In genomic region chr7:27378431-27378830, GRCm38 (mm10) we compare ENCODE assay signal across 9 mouse cellular contexts. TPM values are rescaled to one million over a fixed set of nuclear protein-coding genes. Genes with fewer than 3 reads are reported as not detected.
A peak's percentile ranks its signal among the peaks of the same experiment; 100 is the strongest.
DNase-seq lines count a peak whose midpoint lies in the region; ATAC-seq and TF ChIP-seq lines count a peak whose summit lies in the region.
"Had no signal": no experiment of that assay in that cellular context is flagged by ENCODE, and none has a peak within 500 bp of the region (broad histone marks: within the 10 kb centered on the region; RNA-seq: fewer than 3 reads in every experiment).

No protein-coding gene starts in this region.

- H3K4me1 ChIP-seq in kidney, postnatal 0 days (replicated peaks; ENCODE audit: insufficient read depth, low read length): no peaks in the 10 kb centered on the region
- no peaks in the 10 kb centered on the region for H3K4me1 ChIP-seq in lung, postnatal 0 days (ENCODE audit: insufficient read depth, low read depth, low read length)
- H3K4me1 ChIP-seq: limb, embryonic 15.5 days had no signal

- no peak overlapping the region for H3K9ac ChIP-seq in kidney, postnatal 0 days (ENCODE audit: low read depth, low read length)
- no peak overlapping the region for H3K9ac ChIP-seq in lung, postnatal 0 days (replicated peaks; ENCODE audit: low read depth)
- H3K9ac ChIP-seq: limb, embryonic 15.5 days had no signal

- DNase-seq in kidney, postnatal 0 days (ENCODE audit: low spot score): peak; percentile 75
- no peak for DNase-seq in kidney, adult 11 months
- peak; percentile 78 for DNase-seq in ES-CJ7 (ENCODE audit: low read depth, low spot score)
- peak; percentile 87 for DNase-seq in lung, postnatal 0 days (ENCODE audit: low spot score)
- DNase-seq in adrenal gland, adult (ENCODE audit: inconsistent age in 2 of 2, low spot score in 1 of 2): no peak
- no peak for DNase-seq in ovary, adult 18-20 months (ENCODE audit: low spot score)
- DNase-seq in layer of hippocampus, postnatal 25 days (ENCODE audit: extremely low spot score in 1 of 2, low spot score in 1 of 2): no peak

- 20% methylated on average over 4 of the region's 4 CpGs for WGBS in kidney, postnatal 0 days
- 15% methylated on average over 4 of the region's 4 CpGs for WGBS in lung, postnatal 0 days

- no peaks in the 10 kb centered on the region for H3K9me3 ChIP-seq in kidney, postnatal 0 days (replicated peaks; ENCODE audit: low read length)
- H3K9me3 ChIP-seq in lung, postnatal 0 days (ENCODE audit: low read length): no peaks in the 10 kb centered on the region
- H3K9me3 ChIP-seq: limb, embryonic 15.5 days had no signal

- TF ChIP-seq CTCF in kidney, postnatal 0 days (IDR thresholded peaks at IDR 0.05; ENCODE audit: low read depth): peak; percentile 77
- TF ChIP-seq CTCF in lung, postnatal 0 days (IDR thresholded peaks at IDR 0.05): peak; percentile 76

- H3K4me2 ChIP-seq in kidney, postnatal 0 days (ENCODE audit: low read length): no peak overlapping the region
- no peak overlapping the region for H3K4me2 ChIP-seq in lung, postnatal 0 days (replicated peaks; ENCODE audit: low read depth, low read length)
- H3K4me2 ChIP-seq: limb, embryonic 15.5 days had no signal

- no peak overlapping the region for H3K27ac ChIP-seq in kidney, postnatal 0 days
- no peak overlapping the region for H3K27ac ChIP-seq in lung, postnatal 0 days (ENCODE audit: low read length)
- H3K27ac ChIP-seq: limb, embryonic 15.5 days had no signal

- peaks cover 20% of the 10 kb centered on the region for H3K27me3 ChIP-seq in kidney, postnatal 0 days (ENCODE audit: insufficient read depth, low read length)
- 0 out of 2 replicates have a peak, but pooled peaks cover 10% of the 10 kb centered on the region for H3K27me3 ChIP-seq in lung, postnatal 0 days (replicated peaks; ENCODE audit: insufficient read depth, low read length)

- H3K4me3 ChIP-seq in kidney, postnatal 0 days (replicated peaks; ENCODE audit: low read depth, low read length): no peak overlapping the region
- H3K4me3 ChIP-seq in lung, postnatal 0 days (ENCODE audit: low read depth, low read length): no peak overlapping the region
- H3K4me3 ChIP-seq: limb, embryonic 15.5 days had no signal

- no peak for TF ChIP-seq EP300 in lung, postnatal 0 days (IDR thresholded peaks at IDR 0.05)

- no peaks in the 10 kb centered on the region for H3K36me3 ChIP-seq in kidney, postnatal 0 days (ENCODE audit: insufficient read depth, low read length)
- H3K36me3 ChIP-seq in lung, postnatal 0 days (ENCODE audit: insufficient read depth, low read length): no peaks in the 10 kb centered on the region
- H3K36me3 ChIP-seq: limb, embryonic 15.5 days had no signal

- ATAC-seq in kidney, postnatal 0 days (replicated peaks; ENCODE audit: low FRiP score, low read depth): peak; percentile 59; the same call in 1 of the 2 replicates
- ATAC-seq in common myeloid progenitor, adult 5-6 weeks (replicated peaks; ENCODE audit: low read depth, poor library complexity, severe bottlenecking): peak; percentile 81
- ATAC-seq in lung, postnatal 0 days: peak; percentile 87

RNA-seq across cellular contexts. Expression of gene Gm20479, which starts 21.2 kb away (rescaled TPM):
- 0.57 TPM in 1 of 2 replicates, not detected in the other for polyA plus RNA-seq in kidney, postnatal 0 days (2015; fragmentation: Nextera tagmentation; extraction: Ambion mirVana)
- total RNA-seq in common myeloid progenitor, adult 5-6 weeks (2017): 2.2 TPM in 1 of 2 replicates, not detected in the other
- not detected in 2 replicates for polyA plus RNA-seq in lung, postnatal 0 days (2015; fragmentation: Nextera tagmentation; extraction: Ambion mirVana)
- not detected for total RNA-seq in layer of hippocampus, postnatal 25 days (2021)

RNA-seq across cellular contexts. Expression of gene Shkbp1, which starts 22.6 kb away (rescaled TPM):
- polyA plus RNA-seq in kidney, postnatal 0 days (2015; fragmentation: Nextera tagmentation; extraction: Ambion mirVana): 34.1 and 40.2 TPM in 2 replicates
- total RNA-seq in common myeloid progenitor, adult 5-6 weeks (2017): 18.4 and 25.8 TPM in 2 replicates
- 31.1 and 31.2 TPM in 2 replicates for polyA plus RNA-seq in lung, postnatal 0 days (2015; fragmentation: Nextera tagmentation; extraction: Ambion mirVana)
- 10 to 100 TPM; 19.7 to 30.4 TPM for total RNA-seq in layer of hippocampus, postnatal 25 days (2021)

RNA-seq across cellular contexts. Expression of gene Ltbp4, which starts 40.9 kb away (rescaled TPM):
- polyA plus RNA-seq in kidney, postnatal 0 days (2015; fragmentation: Nextera tagmentation; extraction: Ambion mirVana): 41.7 and 43.8 TPM in 2 replicates
- 0.44 TPM in 1 of 2 replicates, not detected in the other for total RNA-seq in common myeloid progenitor, adult 5-6 weeks (2017)
- 99.9 and 103 TPM in 2 replicates for polyA plus RNA-seq in lung, postnatal 0 days (2015; fragmentation: Nextera tagmentation; extraction: Ambion mirVana)
- 10 to 100 TPM; 47.2 to 61.7 TPM for total RNA-seq in layer of hippocampus, postnatal 25 days (2021)

Comparison
In these comparisons a context has a peak if more than half of its experiments do, and no peak if none do; other contexts are left out.
1. DNase-seq: peak in kidney, postnatal 0 days (single experiment), ES-CJ7 (single experiment) and lung, postnatal 0 days (single experiment); none in kidney, adult 11 months (single experiment), adrenal gland, adult (0 of 2), ovary, adult 18-20 months (single experiment) and layer of hippocampus, postnatal 25 days (0 of 2).
2. RNA of gene Ltbp4, which starts 40.9 kb away (total RNA-seq): 47.2 to 61.7 TPM in layer of hippocampus, postnatal 25 days; 0.44 TPM in common myeloid progenitor, adult 5-6 weeks; every median in the first group is over 10 times any median in the second.
3. Peak in every context shown above with its lines, with median percentiles within 50 percentile points of each other: ATAC-seq.